Mouse (Mus musculus) duodenum, adult 2 months (tissue): ENCODE measurements around the gene Ndufc1. TPM values are rescaled to one million over a fixed set of nuclear protein-coding genes. Genes with fewer than 3 reads are reported as not detected.

Experiments
- polyA plus RNA-seq: library from polyadenylated mRNA; depleted of rRNA; stranded (reverse); fragments of >200 nt; gene quantifications from 2 replicates; pipeline ENCODE4 v1.2.3, GENCODE M21; 2012; ENCODE audit warnings: low replicate concordance; rRNA removed

Ndufc1 gene
- 233 and 237 TPM in 2 replicates for polyA plus RNA-seq

DNA sequence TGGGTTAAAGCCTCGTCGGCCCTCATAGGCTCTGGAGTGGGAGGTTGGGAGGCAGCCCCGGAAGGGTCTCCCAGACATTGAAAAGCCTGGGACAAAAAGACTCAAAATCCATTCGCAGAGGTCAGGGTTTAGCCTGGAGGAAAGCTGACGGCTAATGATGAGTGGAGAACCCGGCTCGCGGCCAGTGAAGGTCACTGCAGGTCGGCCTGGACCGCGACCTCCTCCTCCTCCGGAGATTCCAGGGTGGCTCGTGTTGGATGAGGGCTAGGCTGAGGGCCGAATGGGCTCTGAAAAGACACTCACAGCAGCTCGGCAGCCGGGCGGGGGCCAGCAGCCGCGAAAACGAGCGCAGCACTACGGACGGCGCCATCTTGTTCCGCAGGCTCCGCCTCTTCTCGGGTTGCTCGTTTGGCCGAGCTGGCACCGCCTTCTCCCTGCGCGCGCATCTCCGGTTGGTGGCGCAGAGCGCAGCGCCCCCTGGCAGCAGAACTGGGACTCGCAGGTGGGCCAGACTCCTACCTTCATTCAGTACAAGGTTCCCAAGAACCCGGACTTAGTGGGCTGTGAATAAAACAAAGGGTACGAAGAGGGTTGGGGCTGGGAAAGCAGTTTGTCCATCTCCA is at the start of gene Ndufc1:
Gene Ndufc1, minus strand, starts transcription at position 428 of the 623 bp plus-strand sequence.

DNA sequence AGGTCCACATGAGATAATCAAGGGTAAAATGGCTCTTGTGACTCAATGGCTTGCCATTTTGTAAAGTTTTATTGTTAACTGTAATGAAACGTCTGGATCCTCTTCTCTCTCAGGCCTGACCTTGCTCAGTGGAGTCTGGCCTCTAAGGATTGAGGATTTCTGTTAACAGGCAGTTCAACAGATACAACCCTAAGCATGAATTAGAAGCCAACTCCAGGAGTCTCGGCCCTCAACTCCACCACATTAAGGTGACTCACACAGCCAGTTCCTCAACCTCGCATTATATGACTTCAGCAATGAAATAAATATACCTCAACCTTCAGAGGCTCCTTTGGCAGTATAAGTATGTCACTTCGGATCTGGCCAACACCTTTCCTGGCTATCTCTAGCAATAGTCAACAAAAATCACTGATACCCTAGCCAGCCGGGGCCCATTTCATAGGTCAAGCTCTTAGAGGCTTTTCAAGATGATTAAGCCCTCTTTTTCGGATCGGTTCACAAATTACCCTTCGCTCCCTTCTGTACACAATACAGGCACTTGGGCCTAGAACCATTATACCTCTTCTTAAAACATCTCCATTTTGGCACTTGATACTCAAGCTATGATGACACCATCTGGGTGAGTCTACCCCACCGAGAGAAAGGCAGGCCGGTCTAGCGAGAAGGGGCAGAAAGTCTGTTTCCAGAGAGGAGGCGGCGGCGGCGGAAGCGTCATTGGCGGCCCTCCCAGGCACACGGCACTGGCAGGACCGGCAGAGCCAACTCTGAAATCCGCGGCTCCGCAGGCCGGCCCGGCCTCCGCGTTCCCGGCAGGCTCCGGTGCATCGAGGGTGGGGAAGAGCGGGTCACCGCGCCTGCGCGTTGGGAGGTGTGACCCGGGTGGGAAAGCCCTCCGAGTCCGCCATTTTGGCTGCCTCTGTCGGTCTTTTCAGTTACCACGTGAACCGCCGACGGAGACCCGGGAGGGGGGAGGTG is 6.6 kb upstream of the Ndufc1 start, which contains the start of gene Naa15:
Gene Naa15, plus strand, starts transcription at position 51 of the 975 bp plus-strand sequence.

DNA sequence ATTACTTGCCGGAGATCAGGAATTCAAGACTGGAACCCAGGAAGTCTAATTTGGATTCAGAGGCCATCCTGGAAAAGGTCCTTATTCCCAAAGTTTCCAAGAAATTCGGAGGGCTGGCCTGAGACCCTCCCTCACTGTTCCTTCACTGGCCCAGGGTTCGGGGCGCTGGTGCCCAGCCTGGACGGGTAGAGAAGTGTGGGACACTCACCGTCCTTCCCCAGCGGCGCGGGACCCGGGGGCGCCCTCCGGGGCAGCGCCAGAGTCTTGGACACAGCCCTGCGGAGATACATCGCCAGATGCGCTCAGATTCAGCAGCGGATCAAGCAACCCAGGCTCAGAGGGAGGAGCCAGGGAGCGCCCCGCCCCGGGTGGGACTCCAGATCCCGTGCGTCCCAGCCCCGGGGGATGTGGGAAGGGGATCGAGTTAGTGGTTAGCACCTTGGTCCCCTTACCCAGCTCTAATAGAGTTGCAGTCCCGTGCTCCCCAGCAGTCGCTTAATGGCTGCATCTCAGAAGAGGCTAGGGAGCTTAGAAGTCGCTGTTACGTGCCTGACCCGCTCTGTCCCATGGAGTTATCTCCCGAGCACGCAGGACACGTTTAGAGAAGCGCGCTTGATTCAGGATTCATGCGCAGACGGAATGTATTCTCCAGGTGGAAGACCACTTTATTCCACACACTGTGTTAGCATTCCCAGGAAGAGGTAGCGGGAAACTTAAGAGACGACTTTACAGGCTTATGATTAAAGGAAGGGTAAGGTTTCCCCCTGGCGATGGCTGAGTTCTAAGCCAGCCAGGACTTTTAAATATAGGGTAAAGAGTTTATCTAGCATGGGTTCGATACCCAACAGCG is 12.3 kb downstream of the Ndufc1 start, which contains the start of gene Mgarp:
Gene Mgarp, minus strand, starts transcription at position 520 of the 850 bp plus-strand sequence.

Other genes starting within 250 kb of the Ndufc1 start
- gene Noct, start 184.5 kb downstream of the Ndufc1 start, polyA plus RNA-seq: 13.3 and 55.6 TPM in 2 replicates
- gene Elf2, start 68.3 kb downstream of the Ndufc1 start, polyA plus RNA-seq: 16.7 and 17.4 TPM in 2 replicates
- 0.54 and 0.56 TPM in 2 replicates for gene Mgarp, start 12.2 kb downstream of the Ndufc1 start, polyA plus RNA-seq
- 0.26 and 0.29 TPM in 2 replicates for gene Naa15, start 6.2 kb upstream of the Ndufc1 start, polyA plus RNA-seq
- gene Rab33b, start 74.9 kb upstream of the Ndufc1 start, polyA plus RNA-seq: 3.9 and 5.0 TPM in 2 replicates
- 4.2 and 7.0 TPM in 2 replicates for gene Setd7, start 151.9 kb upstream of the Ndufc1 start, polyA plus RNA-seq